Mouse (Mus musculus) G1E (cell line): ENCODE measurements at regions not wholly inside any gene's neighbourhood (a gene's known extent, or its start where the extent isn't known, plus 50 kb on each side); places are given as distances from the start of the nearest gene placed in this dataset.

ENCODE experiments used
- CTCF ChIP-seq: IDR thresholded peaks from 2 replicates; pipeline ENCODE4 v1.5.1; 2012; ENCODE audit warnings: low read depth, low read length, inconsistent platforms, mixed read lengths
- GATA1 ChIP-seq: IDR thresholded peaks from 2 replicates; pipeline ENCODE4 v1.6.1; 2012; ENCODE audit warnings: borderline replicate concordance, low read length, inconsistent platforms, mixed read lengths
- GATA2 ChIP-seq: IDR thresholded peaks from 2 replicates; pipeline ENCODE4 v1.6.1; 2012; ENCODE audit warnings: low read depth, low read length, inconsistent platforms, borderline replicate concordance
- POLR2AphosphoS5 ChIP-seq: IDR thresholded peaks from 2 replicates; pipeline ENCODE4 v1.6.1; 2012; ENCODE audit warnings: low read depth, low read length, inconsistent platforms; ENCODE audit not compliant: insufficient replicate concordance
- TAL1 ChIP-seq: conservative IDR thresholded peaks from 2 replicates; pipeline ENCODE4 v1.6.1; 2012; ENCODE audit warnings: low read depth, low read length, inconsistent platforms, mixed read lengths

DNA sequence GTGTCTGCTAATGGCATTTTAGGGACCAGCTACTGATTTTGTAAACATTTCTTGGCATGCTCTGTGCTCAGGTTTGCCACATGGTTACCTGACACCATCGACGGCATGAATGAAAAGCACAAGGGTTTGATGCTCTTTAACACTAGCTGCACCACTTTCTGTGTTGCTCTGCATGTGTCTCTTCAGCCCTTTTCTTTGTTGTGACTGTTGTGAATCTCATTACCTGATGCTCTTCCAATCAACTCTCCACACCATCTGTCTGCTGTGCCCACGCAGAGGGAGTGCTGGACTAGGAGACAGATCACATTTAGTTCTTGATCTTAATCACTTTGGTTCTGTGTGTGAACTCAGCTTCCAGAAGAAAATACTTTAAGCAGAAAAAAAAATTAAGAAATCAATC is 496.6 kb downstream of the Dok5 start:
- TF ChIP-seq GATA2, result no peak
- no peak for TF ChIP-seq CTCF
- TF ChIP-seq TAL1, result no peak
- TF ChIP-seq GATA1, result no peak
- no peak for TF ChIP-seq POLR2AphosphoS5
